Mouse (Mus musculus): Measurements from ENCODE around the gene Pvr. TPM values are rescaled to one million over a fixed set of nuclear protein-coding genes. Genes with fewer than 3 reads are reported as not detected.

Pvr gene
- polyA plus RNA-seq, 1 experiment from 2014 or later: 9.1 TPM

DNA sequence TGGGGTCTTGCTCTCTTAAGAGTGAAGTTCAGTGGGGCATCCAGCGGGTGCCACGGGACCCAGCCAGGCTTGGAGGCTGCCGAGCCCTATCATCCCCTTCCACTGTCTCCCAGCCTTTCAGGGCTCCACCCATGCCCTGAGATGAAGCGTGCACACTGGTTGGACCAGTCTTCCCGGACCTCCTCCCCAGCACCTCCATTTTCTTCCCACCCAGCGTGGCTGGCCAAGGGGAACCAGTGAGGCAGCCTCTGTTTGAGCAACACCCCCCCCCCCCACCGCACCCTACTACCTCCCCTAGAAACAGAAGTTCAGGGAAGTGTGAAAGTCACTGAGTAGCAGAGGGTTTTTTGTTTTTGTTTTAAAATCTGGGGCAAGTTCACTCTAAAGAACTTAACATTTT, 33.1 kb downstream of the Pvr start, which contains the start of gene Ceacam19:
Gene Ceacam19, minus strand, starts transcription at position 117 of the 400 bp plus-strand sequence.
- no peak within 1 kb of the TSS for H3K27ac ChIP-seq (ENCODE audit: low read depth, low read length)
- no peak within 1 kb of the TSS for H3K4me2 ChIP-seq (ENCODE audit: low read depth, low read length)
- no peak within 1 kb of the TSS for H3K9ac ChIP-seq (replicated peaks; ENCODE audit: low read depth, low read length)
- H3K27me3 ChIP-seq (ENCODE audit: control insufficient read depth, insufficient read depth, low read length): no peaks in the 10 kb centered on the region
- H3K9me3 ChIP-seq (ENCODE audit: control insufficient read depth, low read length): no peaks in the 10 kb centered on the region; the same call in 1 of the 2 replicates
- H3K4me3 ChIP-seq (ENCODE audit: low read depth, low read length): no peak within 1 kb of the TSS
- WGBS: 74% methylated on average over 7 of the region's 7 CpGs
- no peak for ATAC-seq (ENCODE audit: low read depth)
- H3K4me1 ChIP-seq (ENCODE audit: control insufficient read depth, insufficient read depth, low read length): no peaks in the 10 kb centered on the region
- no peaks in the 10 kb centered on the region for H3K36me3 ChIP-seq (ENCODE audit: control insufficient read depth, insufficient read depth, low read length)

DNA sequence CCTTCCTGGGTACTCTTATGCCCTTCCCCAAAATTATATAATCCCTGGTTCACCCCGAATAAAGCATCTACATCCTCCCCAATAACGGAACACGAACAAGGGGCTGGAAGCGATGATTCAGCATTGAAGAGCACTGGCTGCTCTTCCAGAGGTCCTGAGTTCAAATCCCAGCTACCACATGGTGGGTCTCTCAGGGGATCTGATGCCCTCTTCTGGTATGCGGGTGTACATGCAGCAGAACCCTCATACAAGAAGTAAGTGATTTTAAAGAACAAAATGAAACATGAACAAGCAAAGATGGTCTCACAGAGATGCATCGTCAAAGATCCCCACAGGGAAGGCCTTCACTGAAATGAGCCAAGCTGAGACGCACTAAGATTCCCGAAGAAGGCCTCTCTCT, 40.2 kb downstream of the Pvr start:
- WGBS: 81% methylated on average over 8 of the region's 8 CpGs
- no peak overlapping the region for H3K4me3 ChIP-seq (ENCODE audit: low read depth, low read length)
- no peak for ATAC-seq (ENCODE audit: low read depth)
- H3K9ac ChIP-seq (replicated peaks; ENCODE audit: low read depth, low read length): no peak overlapping the region
- H3K4me2 ChIP-seq (ENCODE audit: low read depth, low read length): no peak overlapping the region
- no peaks in the 10 kb centered on the region for H3K27me3 ChIP-seq (ENCODE audit: control insufficient read depth, insufficient read depth, low read length)
- no peaks in the 10 kb centered on the region for H3K4me1 ChIP-seq (ENCODE audit: control insufficient read depth, insufficient read depth, low read length)
- no peak overlapping the region for H3K27ac ChIP-seq (ENCODE audit: low read depth, low read length)
- no peaks in the 10 kb centered on the region for H3K36me3 ChIP-seq (ENCODE audit: control insufficient read depth, insufficient read depth, low read length)
- H3K9me3 ChIP-seq (ENCODE audit: control insufficient read depth, low read length): no peaks in the 10 kb centered on the region

DNA sequence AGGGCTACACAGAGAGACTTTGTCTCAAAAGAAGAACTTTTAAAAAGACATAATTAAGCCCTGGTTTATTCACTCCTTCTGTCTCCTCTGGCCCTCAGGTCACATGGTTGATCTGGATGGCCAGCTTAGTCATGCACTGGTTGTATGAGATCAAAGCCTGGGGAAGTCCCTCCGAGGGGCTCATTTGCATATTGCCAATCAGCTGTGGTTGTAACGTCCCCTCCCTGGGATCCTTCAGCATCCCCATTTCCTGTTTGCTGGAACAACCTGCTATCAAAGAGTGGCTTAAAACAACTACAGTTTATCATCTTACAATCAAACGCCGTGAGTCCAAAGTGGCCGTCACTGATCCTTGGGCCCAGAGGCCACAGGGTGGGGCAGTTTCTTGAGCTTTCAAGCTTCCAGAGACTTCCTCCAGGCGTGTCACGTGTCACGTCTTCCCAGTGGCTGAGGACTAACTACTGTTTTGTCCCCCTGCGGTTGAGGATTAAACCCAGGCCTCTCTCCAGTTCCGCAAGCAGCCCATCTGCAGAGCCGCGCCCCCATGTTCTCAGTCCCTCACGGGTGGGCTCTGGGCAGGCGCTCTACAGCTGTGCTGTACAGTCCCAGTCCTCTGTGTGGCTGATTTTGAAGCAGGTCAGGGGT, 44.1 kb downstream of the Pvr start:
- H3K4me3 ChIP-seq (ENCODE audit: low read depth, low read length): no peak overlapping the region
- H3K27ac ChIP-seq (ENCODE audit: low read depth, low read length): no peak overlapping the region
- no peaks in the 10 kb centered on the region for H3K36me3 ChIP-seq (ENCODE audit: control insufficient read depth, insufficient read depth, low read length)
- H3K9me3 ChIP-seq (ENCODE audit: control insufficient read depth, low read length): no peaks in the 10 kb centered on the region
- 64% methylated on average over 14 of the region's 14 CpGs for WGBS
- peak; percentile 45; the same call in 1 of the 2 replicates for ATAC-seq (ENCODE audit: low read depth)
- H3K9ac ChIP-seq (replicated peaks; ENCODE audit: low read depth, low read length): no peak overlapping the region
- H3K4me1 ChIP-seq (ENCODE audit: control insufficient read depth, insufficient read depth, low read length): no peaks in the 10 kb centered on the region
- no peaks in the 10 kb centered on the region for H3K27me3 ChIP-seq (ENCODE audit: control insufficient read depth, insufficient read depth, low read length)
- no peak overlapping the region for H3K4me2 ChIP-seq (ENCODE audit: low read depth, low read length)

DNA sequence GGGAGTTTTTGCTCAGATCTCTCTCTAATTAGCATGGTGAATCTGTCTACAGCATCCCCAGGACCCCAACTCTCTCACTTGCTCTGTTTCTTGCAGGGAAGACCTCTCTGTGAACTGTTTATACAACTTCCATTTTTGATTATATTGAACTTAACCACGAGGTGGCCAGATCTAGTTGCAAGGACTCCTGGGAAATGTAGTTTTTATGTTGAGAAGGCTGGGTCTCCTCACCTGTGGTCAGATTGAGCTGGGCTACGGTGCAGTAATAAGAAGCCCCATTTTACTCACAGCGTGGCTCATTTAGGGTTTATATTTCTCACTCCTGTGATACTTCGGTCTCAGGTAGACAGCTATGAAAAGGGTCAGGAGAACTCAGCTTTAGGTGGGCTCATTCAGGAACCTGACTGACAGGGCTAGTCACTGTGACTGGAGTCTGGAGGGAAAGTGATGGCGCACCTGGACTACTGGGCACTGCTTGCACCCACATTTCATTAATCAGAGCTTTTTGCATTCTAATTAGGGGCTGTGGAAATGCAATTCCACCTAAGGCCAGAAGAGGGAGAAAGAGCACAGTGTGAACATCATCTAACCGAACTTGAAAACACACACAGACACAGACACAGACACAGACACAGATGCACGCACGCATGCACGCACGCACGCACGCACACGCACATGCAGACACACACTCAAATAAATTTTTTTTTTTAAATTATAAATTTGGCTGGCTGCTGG, 44.8 kb downstream of the Pvr start:
- Histone ChIP-seq H3K4me3 (ENCODE audit: low read depth, low read length) (no peak overlapping the region), H3K36me3 (ENCODE audit: control insufficient read depth, insufficient read depth, low read length) (no peaks in the 10 kb centered on the region), H3K9me3 (ENCODE audit: control insufficient read depth, low read length) (no peaks in the 10 kb centered on the region), H3K27me3 (ENCODE audit: control insufficient read depth, insufficient read depth, low read length) (no peaks in the 10 kb centered on the region), H3K4me2 (ENCODE audit: low read depth, low read length) (no peak overlapping the region), H3K4me1 (ENCODE audit: control insufficient read depth, insufficient read depth, low read length) (no peaks in the 10 kb centered on the region), H3K9ac (replicated peaks; ENCODE audit: low read depth, low read length) (no peak overlapping the region), H3K27ac (ENCODE audit: low read depth, low read length) (no peak overlapping the region)
- 62% methylated on average over 13 of the region's 13 CpGs for WGBS
- peak; percentile 50; the same call in 1 of the 2 replicates for ATAC-seq (ENCODE audit: low read depth)

DNA sequence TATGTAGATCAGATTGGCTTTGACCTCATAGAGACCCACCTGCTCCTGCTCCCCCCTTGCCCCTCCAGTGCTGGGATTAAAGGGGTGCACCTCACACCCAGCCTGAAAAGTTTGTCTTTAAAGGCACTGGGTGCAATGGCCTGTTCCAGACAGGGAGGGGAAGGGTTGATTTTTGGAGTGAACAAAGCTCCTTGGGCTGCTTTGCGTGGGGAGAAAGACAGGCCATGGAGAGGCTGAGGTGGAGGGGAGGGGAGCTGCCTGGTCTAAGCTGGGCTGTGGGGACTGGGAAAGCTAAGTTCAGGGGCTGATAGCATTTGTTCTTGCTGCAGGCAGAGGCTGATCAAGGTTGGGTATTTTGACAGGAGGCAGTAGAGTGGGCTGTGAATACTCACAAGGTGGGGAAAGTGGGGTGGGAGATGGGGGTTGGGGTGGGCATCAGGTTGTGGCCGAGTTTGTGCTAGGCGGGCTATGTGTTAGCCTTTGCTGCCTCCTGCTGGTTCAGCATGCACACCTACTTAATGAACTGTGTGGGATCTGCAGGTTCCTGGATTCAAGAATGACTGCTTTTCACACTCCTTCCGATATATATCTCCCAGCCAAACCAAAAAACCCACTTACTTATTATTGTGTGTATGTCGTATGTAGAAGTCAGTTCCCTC, 48.9 kb downstream of the Pvr start:
- no peaks in the 10 kb centered on the region for H3K36me3 ChIP-seq (ENCODE audit: control insufficient read depth, insufficient read depth, low read length)
- no peaks in the 10 kb centered on the region for H3K27me3 ChIP-seq (ENCODE audit: control insufficient read depth, insufficient read depth, low read length)
- H3K9ac ChIP-seq (replicated peaks; ENCODE audit: low read depth, low read length): no peak overlapping the region
- H3K9me3 ChIP-seq (ENCODE audit: control insufficient read depth, low read length): no peaks in the 10 kb centered on the region
- no peak for ATAC-seq (ENCODE audit: low read depth)
- H3K4me3 ChIP-seq (ENCODE audit: low read depth, low read length): no peak overlapping the region
- no peak overlapping the region for H3K4me2 ChIP-seq (ENCODE audit: low read depth, low read length)
- H3K4me1 ChIP-seq (ENCODE audit: control insufficient read depth, insufficient read depth, low read length): no peaks in the 10 kb centered on the region
- H3K27ac ChIP-seq (ENCODE audit: low read depth, low read length): no peak overlapping the region
- WGBS: 47% methylated on average over 5 of the region's 5 CpGs

DNA sequence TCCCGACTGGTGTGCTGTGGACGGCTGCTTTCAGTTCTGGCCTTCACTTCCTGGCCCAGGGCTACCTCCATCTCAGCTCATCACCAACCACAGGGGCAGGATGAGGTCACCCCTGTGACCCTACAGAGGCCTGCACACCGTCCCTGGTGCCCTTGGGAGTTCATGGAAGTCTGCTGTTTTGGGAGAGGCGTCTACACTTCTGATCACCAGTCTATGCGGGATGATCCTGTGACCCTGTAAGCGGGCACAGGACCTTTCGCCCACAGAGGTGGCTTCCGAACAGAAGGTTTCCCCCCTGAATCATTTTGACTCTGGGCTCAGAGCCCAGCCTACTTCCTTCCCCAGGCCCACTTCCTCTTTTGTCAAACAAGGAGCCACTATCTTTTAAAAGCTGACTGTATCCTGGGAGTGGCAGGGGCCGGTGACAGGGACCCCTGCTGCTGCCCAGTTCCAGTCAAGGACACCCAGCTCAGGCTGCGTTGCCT, 49.8 kb downstream of the Pvr start:
- no peak for ATAC-seq (ENCODE audit: low read depth)
- H3K27ac ChIP-seq (ENCODE audit: low read depth, low read length): no peak overlapping the region
- WGBS: 71% methylated on average over 10 of the region's 10 CpGs
- H3K9me3 ChIP-seq (ENCODE audit: control insufficient read depth, low read length): no peaks in the 10 kb centered on the region
- H3K9ac ChIP-seq (replicated peaks; ENCODE audit: low read depth, low read length): no peak overlapping the region
- no peaks in the 10 kb centered on the region for H3K36me3 ChIP-seq (ENCODE audit: control insufficient read depth, insufficient read depth, low read length)
- H3K4me2 ChIP-seq (ENCODE audit: low read depth, low read length): no peak overlapping the region
- no peaks in the 10 kb centered on the region for H3K4me1 ChIP-seq (ENCODE audit: control insufficient read depth, insufficient read depth, low read length)
- H3K27me3 ChIP-seq (ENCODE audit: control insufficient read depth, insufficient read depth, low read length): no peaks in the 10 kb centered on the region
- H3K4me3 ChIP-seq (ENCODE audit: low read depth, low read length): no peak overlapping the region

DNA sequence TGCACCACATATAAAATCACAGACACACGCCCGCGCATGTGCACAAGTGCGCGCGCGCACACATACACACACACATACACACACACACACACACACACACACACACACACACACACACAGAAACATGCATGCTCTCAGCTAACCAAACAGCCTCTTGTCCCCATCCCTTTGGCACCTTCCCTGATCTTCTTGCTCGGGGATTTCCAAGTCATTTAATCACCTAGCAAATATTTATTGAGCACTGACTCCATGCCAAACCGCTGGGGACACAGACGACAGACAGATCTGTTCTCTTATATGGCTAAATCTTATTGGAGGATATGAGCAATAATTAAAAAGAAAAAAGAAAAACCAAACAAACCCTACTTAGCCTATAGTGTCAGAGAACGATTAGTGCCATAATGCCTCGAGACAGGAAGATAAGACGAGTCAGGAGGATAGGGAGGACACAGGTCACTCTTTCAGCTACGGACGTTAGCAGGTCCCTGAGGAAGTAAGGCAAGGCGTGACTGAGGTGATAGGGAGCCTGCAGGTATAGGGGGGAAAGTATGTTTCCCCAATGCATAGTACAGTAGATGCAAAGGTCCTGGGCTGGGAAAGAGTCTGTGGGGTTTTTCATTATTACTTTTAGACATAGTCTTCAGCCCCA, 53.1 kb downstream of the Pvr start:
- Histone ChIP-seq H3K9me3 (ENCODE audit: control insufficient read depth, low read length) (no peaks in the 10 kb centered on the region), H3K36me3 (ENCODE audit: control insufficient read depth, insufficient read depth, low read length) (no peaks in the 10 kb centered on the region), H3K4me1 (ENCODE audit: control insufficient read depth, insufficient read depth, low read length) (no peaks in the 10 kb centered on the region), H3K27me3 (ENCODE audit: control insufficient read depth, insufficient read depth, low read length) (no peaks in the 10 kb centered on the region), H3K4me3 (ENCODE audit: low read depth, low read length) (no peak overlapping the region), H3K4me2 (ENCODE audit: low read depth, low read length) (no peak overlapping the region), H3K27ac (ENCODE audit: low read depth, low read length) (no peak overlapping the region), H3K9ac (replicated peaks; ENCODE audit: low read depth, low read length) (no peak overlapping the region)
- 92% methylated on average over 16 of the region's 16 CpGs for WGBS
- no peak for ATAC-seq (ENCODE audit: low read depth)

DNA sequence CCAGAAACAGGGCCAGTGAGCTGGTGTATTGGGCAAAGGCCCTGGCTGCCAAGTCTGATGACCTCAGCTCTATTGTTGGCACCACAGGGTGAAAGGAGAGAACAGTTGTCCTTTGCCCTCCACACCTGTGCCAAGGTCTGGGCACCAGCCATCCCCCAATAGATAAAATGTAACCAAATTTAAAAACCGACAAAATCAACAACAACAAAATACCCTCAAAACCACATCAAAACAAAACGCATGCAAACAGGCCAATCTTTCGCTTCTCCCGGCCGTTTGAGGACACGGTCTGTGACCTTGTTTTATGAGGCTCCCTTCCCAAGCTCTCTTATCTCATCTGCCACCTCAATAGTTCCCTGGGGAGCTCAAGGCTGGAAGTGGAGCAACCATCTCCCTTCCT, 54.5 kb downstream of the Pvr start:
- no peaks in the 10 kb centered on the region for H3K27me3 ChIP-seq (ENCODE audit: control insufficient read depth, insufficient read depth, low read length)
- H3K9me3 ChIP-seq (ENCODE audit: control insufficient read depth, low read length): no peaks in the 10 kb centered on the region
- no peaks in the 10 kb centered on the region for H3K36me3 ChIP-seq (ENCODE audit: control insufficient read depth, insufficient read depth, low read length)
- no peaks in the 10 kb centered on the region for H3K4me1 ChIP-seq (ENCODE audit: control insufficient read depth, insufficient read depth, low read length)
- H3K4me2 ChIP-seq (ENCODE audit: low read depth, low read length): no peak overlapping the region
- H3K9ac ChIP-seq (replicated peaks; ENCODE audit: low read depth, low read length): no peak overlapping the region
- no peak overlapping the region for H3K27ac ChIP-seq (ENCODE audit: low read depth, low read length)
- 79% methylated on average over 6 of the region's 6 CpGs for WGBS
- H3K4me3 ChIP-seq (ENCODE audit: low read depth, low read length): no peak overlapping the region
- ATAC-seq (ENCODE audit: low read depth): no peak
